Mouse (Mus musculus) stomach, postnatal 0 days (tissue): ENCODE measurements around the gene Rufy3.
"Not testable (repeated sequence)": the region's sequence is repeated elsewhere in the genome, so short reads cannot be mapped to it uniquely, and the experiment has no call there.

Experiments used
- CTCF ChIP-seq: IDR thresholded peaks from 2 replicates; pipeline ENCODE4 v1.5.1; 2016; ENCODE audit warnings: antibody characterized with exemption, low read depth, mild to moderate bottlenecking, moderate library complexity
- EP300 ChIP-seq: optimal IDR thresholded peaks from 2 replicates; pipeline ENCODE3; 2016; ENCODE audit warnings: antibody characterized with exemption

DNA sequence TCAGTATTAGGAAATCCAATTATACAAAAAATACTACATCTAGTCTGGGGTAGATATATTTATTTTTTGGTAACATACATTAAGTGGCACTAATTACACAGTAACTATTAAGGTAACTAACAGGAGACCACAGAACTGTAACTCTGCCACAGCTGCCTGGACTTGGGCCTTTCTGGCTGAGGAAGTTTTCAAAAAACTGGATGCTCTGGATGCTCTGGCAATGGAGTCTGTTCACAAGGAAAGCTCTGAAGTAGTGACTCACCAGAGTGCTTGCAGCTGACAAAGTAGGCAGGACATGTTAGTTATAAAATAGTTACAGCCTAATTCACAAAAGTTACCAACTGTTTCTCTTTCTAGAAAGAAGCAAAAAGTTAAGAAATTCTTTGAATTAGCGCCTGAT, 20.4 kb upstream of the Rufy3 start:
- TF ChIP-seq CTCF, EP300: not testable (repeated sequence)
